Mouse (Mus musculus) midbrain, embryonic 10.5 days (tissue): ENCODE results near the gene Ankrd13d. TPM values are rescaled to one million over a fixed set of nuclear protein-coding genes. Genes with fewer than 3 reads are reported as not detected.

Experiments
- DNase-seq: peaks from one replicate; pipeline ENCODE4 v3.0.0-alpha.2; 2017; ENCODE audit warnings: low spot score
- H3K27ac ChIP-seq: fragments of 300-500 bp; sonication (generic); replicated peaks from 2 replicates; pipeline ENCODE4 v1.5.1; 2016; ENCODE audit warnings: mild to moderate bottlenecking
- H3K27me3 ChIP-seq: fragments of 300-500 bp; sonication (generic); 2 replicates; pipeline ENCODE4 v1.6.1; 2016; ENCODE audit warnings: low read depth, mild to moderate bottlenecking; ENCODE audit not compliant: poor library complexity, severe bottlenecking
- H3K36me3 ChIP-seq: fragments of 300-500 bp; sonication (generic); 2 replicates; pipeline ENCODE4 v1.6.1; 2016; ENCODE audit warnings: mild to moderate bottlenecking, moderate library complexity
- H3K4me1 ChIP-seq: fragments of 300-500 bp; sonication (generic); 2 replicates; pipeline ENCODE4 v1.6.1; 2016
- H3K4me3 ChIP-seq: fragments of 300-500 bp; sonication (generic); 2 replicates; pipeline ENCODE4 v1.5.1; 2016; ENCODE audit warnings: mild to moderate bottlenecking, moderate library complexity
- H3K9me3 ChIP-seq: fragments of 300-500 bp; sonication (generic); replicated peaks from 2 replicates; pipeline ENCODE4 v1.6.1; 2016; ENCODE audit warnings: mild to moderate bottlenecking
- WGBS: fragments of 180-500 bp; shearing (Covaris S2); methylation state at CpG from one replicate; pipeline ENCODE4 v1.1.7; 2016; 5-methylcytosine and 5-hydroxymethylcytosine counted together
- polyA plus RNA-seq: library from polyadenylated mRNA; unstranded; fragments of >200 nt; fragmentation: Nextera tagmentation; extraction: Ambion mirVana; gene quantifications from 2 replicates; pipeline ENCODE4 v1.2.1, GENCODE M21; 2016

The Ankrd13d gene
- polyA plus RNA-seq, 1 experiment from 2014 or later = 11.7 TPM

DNA sequence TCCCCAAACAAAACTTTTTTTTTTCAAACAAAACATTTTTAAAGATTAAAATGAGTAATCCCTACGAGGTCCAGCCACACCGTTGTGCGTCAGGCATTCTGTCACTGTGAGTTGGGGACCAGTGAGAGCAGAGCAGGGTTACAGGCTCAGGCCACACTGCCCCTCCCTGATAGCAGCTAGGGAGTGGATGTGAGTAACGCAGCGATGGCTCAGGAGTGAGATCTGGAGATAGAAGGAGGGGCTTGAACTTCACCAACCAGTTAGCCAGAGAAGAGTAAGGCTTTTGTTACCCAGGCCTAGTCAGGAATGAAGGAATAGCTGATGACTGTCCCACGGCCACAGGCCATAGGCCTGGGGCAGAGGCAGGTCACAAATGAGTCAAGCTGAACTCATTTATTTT is 38.2 kb downstream of the Ankrd13d start:
- no peak overlapping the region for H3K4me3 ChIP-seq
- 87% methylated on average over 6 of the region's 6 CpGs for WGBS
- H3K9me3 ChIP-seq = no peaks in the 10 kb centered on the region
- H3K4me1 ChIP-seq = no peaks in the 10 kb centered on the region
- no peak overlapping the region for H3K27ac ChIP-seq
- DNase-seq = no peak
- H3K27me3 ChIP-seq = no peaks in the 10 kb centered on the region
- H3K36me3 ChIP-seq = no peaks in the 10 kb centered on the region

DNA sequence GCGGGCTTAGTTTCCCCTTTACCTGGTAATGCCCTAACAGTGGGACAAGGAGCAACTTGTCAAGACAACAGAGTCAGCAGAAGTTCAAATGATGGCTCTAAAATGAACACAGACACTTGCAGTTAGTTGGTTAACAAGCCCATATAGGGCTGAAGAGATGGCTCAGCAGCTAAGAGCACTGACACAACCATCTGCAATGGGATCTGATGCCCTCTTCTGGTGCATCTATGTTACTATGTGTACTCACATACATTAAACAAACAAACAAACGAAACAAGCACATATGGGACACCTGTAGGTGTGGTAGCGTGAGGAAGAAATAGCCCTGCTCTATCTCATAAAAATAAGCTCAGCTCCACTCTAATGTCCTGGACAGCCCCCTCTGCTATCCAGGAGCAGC is 40.5 kb downstream of the Ankrd13d start:
- WGBS = 71% methylated on average over 3 of the region's 3 CpGs
- no peak overlapping the region for H3K27ac ChIP-seq
- H3K4me1 ChIP-seq = no peaks in the 10 kb centered on the region
- H3K4me3 ChIP-seq = no peak overlapping the region
- H3K27me3 ChIP-seq = no peaks in the 10 kb centered on the region
- no peak for DNase-seq
- no peaks in the 10 kb centered on the region for H3K36me3 ChIP-seq
- no peaks in the 10 kb centered on the region for H3K9me3 ChIP-seq

- no peaks in the 10 kb centered on the region for H3K9me3 ChIP-seq
- no peaks in the 10 kb centered on the region for H3K27me3 ChIP-seq
- no peak overlapping the region for H3K4me3 ChIP-seq
- H3K27ac ChIP-seq = no peak overlapping the region
- no peaks in the 10 kb centered on the region for H3K36me3 ChIP-seq
- no peaks in the 10 kb centered on the region; the same call in 1 of the 2 replicates for H3K4me1 ChIP-seq
- WGBS = 64% methylated on average over 8 of the region's 8 CpGs
- no peak for DNase-seq
These were observed 42.7 kb downstream of the Ankrd13d start for GRCm38 (mm10) chr19:4240247-4240668.

DNA sequence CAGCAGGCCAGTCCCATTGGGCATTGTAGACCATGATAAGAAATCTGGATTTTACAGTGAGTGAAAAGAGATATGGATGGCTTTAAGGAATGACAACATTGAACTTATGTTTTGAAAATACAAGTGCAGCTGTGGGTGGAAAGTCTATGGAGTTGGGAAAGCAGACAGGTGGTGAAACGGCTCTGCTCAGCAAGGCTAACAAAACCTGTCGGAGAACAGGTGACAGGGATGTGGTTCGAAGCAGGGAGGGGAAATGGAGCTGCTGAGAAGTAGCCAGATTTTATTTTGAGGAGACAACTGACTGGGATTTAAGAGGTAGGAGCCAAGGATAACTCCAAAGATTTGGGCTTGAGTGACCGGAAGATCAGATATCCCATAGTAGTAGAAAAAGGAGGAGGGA is 48.4 kb downstream of the Ankrd13d start:
- H3K27ac ChIP-seq = no peak overlapping the region
- H3K4me3 ChIP-seq = no peak overlapping the region
- 82% methylated on average over 4 of the region's 4 CpGs for WGBS
- H3K4me1 ChIP-seq = peaks cover 16% of the 10 kb centered on the region
- no peaks in the 10 kb centered on the region for H3K9me3 ChIP-seq
- peaks cover 11% of the 10 kb centered on the region for H3K27me3 ChIP-seq
- H3K36me3 ChIP-seq = no peaks in the 10 kb centered on the region
- DNase-seq = no peak

DNA sequence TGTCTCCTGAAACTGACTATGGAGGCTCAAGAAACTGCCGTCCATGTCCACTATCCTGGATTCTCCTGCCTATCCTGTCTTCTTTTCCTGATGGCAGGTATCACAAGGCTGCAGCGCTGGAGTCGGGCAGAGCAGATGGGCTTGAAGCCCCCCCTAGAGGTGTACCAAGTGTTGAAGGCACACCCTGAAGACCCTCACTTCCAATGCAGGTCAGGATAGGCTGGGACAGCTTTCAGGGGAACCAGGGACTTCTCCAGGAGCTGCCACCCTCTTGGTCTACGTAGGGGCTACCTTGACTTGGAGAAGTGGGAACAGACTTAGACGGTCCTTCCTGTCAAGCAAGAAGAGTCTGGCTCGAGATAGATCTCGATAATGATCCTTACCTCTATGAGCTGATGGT is 50.3 kb downstream of the Ankrd13d start:
- Histone ChIP-seq H3K4me1 (peaks cover 19% of the 10 kb centered on the region), H3K9me3 (no peaks in the 10 kb centered on the region), H3K27me3 (peaks cover 23% of the 10 kb centered on the region), H3K27ac (no peak overlapping the region), H3K4me3 (peak overlapping the region; percentile 78; the same call in 1 of the 2 replicates), H3K36me3 (no peaks in the 10 kb centered on the region)
- DNase-seq = no peak
- 78% methylated on average over 7 of the region's 7 CpGs for WGBS

GRCm38 (mm10) chr19:4232186-4232572 is 50.8 kb downstream of the Ankrd13d start:
- H3K4me1 ChIP-seq = peaks cover 19% of the 10 kb centered on the region
- H3K36me3 ChIP-seq = no peaks in the 10 kb centered on the region
- H3K27ac ChIP-seq = peak overlapping the region; percentile 86
- DNase-seq = no peak
- 82% methylated on average over 2 of the region's 2 CpGs for WGBS
- H3K9me3 ChIP-seq = no peaks in the 10 kb centered on the region
- peak overlapping the region; percentile 78 for H3K4me3 ChIP-seq
- H3K27me3 ChIP-seq = peaks cover 27% of the 10 kb centered on the region

DNA sequence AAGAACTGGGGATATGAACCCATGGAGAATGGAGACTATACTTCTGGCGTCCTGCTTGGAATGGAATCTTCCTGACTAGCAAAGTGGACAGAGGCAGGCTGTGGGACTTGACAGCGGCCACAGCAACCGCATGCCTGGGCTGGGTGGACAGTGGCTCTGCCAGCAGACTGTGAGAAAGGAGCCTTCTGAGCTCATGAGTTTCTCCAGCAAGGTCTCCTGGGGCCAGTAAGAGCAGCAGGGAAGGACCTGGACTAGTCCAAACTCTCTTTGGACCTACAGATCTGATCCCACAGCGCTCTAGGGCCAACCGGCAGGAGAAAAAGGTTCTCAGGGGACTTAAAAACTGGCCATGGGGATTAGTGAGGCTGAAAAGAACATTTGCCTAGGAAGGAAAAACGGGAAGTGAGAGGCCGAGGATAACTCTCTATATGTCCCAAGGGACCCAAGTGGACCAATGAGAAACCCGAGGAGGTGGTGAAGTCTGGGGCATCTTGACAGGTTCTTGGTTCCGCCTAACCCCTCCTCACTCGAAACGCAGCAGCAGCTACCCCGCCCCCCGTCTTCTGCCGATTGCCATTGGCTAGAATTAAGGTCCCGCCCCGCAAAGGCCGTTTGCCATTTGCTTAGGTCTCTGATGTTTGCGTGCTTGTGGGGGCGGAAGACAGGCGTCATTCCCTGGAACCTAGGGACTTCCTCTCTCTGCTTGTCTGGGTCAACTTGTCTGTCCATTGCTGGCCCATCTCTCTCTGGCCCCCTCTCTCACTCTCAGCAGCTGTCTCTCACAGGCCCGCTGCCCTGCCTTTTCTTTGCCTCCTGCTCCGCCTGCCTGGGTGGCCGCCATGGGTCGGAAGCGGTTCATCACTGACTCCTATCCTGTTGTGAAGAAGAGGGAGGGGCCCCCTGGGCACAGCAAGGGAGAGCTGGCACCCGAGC is 51.4 kb downstream of the Ankrd13d start, which contains the start of gene Pold4:
Gene Pold4, plus strand, starts transcription at position 647 of the 933 bp plus-strand sequence.
- peaks cover 19% of the 10 kb centered on the region for H3K4me1 ChIP-seq
- peak within 1 kb of the TSS; percentile 78 for H3K4me3 ChIP-seq
- H3K36me3 ChIP-seq = no peaks in the 10 kb centered on the region
- WGBS = 12% methylated on average over 26 of the region's 26 CpGs
- peak; percentile 92 for DNase-seq
- peaks cover 32% of the 10 kb centered on the region for H3K27me3 ChIP-seq
- no peaks in the 10 kb centered on the region for H3K9me3 ChIP-seq
- peak within 1 kb of the TSS; percentile 86 for H3K27ac ChIP-seq

GRCm38 (mm10) chr19:4230415-4230814 is 52.5 kb downstream of the Ankrd13d start:
- Histone ChIP-seq H3K27me3 (peaks cover 32% of the 10 kb centered on the region), H3K4me3 (no peak overlapping the region), H3K4me1 (peaks cover 19% of the 10 kb centered on the region), H3K9me3 (no peaks in the 10 kb centered on the region), H3K27ac (0 out of 2 replicates have a peak overlapping the region, but pooled peaks have one; percentile 33), H3K36me3 (no peaks in the 10 kb centered on the region)
- WGBS = 79% methylated on average over 8 of the region's 8 CpGs
- no peak for DNase-seq

GRCm38 (mm10) chr19:4229451-4230076 is 53.4 kb downstream of the Ankrd13d start:
- 49% methylated on average over 9 of the region's 9 CpGs for WGBS

DNA sequence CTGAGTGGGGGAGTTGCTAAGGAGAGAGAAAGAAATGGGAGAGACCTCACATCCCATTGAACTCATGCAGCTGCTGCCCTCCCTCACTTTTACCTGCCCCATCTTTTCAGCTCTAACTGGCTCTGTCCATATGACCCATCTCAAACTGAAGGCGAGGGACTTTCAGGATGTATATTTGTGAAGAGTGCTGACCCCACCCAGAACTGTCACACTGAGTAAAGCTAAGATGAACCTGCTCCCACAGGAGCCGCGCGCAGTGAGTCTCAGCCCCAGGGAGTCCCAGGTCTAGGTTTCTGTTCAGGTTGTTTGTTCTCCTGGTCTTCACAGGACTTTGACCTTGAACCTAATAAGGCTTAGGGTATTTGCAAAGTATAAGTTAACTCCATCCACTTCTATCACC is 54.0 kb downstream of the Ankrd13d start:
- no peaks in the 10 kb centered on the region for H3K36me3 ChIP-seq
- WGBS = 68% methylated on average over 4 of the region's 4 CpGs
- H3K9me3 ChIP-seq = no peaks in the 10 kb centered on the region
- H3K4me3 ChIP-seq = no peak overlapping the region
- no peak overlapping the region for H3K27ac ChIP-seq
- H3K4me1 ChIP-seq = peaks cover 19% of the 10 kb centered on the region
- H3K27me3 ChIP-seq = peaks cover 32% of the 10 kb centered on the region
- no peak for DNase-seq

More at GRCm38 (mm10) chr19:4229451-4230076, 53.4 kb downstream of the Ankrd13d start:
- no peak overlapping the region for H3K27ac ChIP-seq
- DNase-seq = no peak
- H3K27me3 ChIP-seq = peaks cover 32% of the 10 kb centered on the region
- no peak overlapping the region for H3K4me3 ChIP-seq
- H3K36me3 ChIP-seq = no peaks in the 10 kb centered on the region
- H3K9me3 ChIP-seq = no peaks in the 10 kb centered on the region
- peaks cover 19% of the 10 kb centered on the region for H3K4me1 ChIP-seq

DNA sequence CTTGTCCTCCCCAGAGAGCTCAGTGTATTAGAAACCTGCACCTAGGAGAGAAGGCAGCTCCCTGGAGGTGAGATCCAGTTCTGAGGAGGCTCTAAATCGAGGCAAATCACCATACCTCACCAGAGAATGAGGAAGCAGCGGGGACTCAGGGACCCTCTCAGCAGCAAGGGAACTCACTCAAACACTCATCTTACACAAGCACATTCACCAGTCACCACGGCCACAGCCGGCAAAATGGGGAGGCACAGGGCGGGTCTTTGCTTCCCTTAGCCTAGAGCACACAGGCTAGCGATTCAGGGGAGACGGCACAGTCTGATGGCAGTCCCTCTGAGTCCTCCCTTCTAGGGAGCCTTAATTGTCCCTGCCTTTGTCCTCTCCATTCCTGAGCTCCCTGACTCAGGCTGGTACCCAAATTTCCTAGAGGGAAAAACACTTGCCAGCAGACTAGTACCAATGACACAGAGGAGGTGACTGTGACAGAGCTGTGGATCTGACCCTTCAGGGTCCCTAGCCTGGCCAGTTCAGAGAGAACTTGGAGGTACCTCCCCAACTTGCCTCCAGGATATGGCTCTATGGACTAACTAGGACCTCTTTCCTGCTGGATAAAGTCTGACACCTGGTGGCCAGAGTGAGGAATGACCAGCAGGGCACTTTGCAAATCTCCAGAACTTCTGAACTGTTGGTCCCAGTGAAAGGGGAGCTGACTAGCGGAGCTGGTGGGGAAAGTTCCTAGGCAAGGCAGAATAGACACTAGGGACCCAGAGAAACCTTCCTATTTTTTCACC is 54.9 kb downstream of the Ankrd13d start:
- no peaks in the 10 kb centered on the region for H3K9me3 ChIP-seq
- DNase-seq = peak; percentile 67
- H3K4me1 ChIP-seq = peaks cover 19% of the 10 kb centered on the region
- no peaks in the 10 kb centered on the region for H3K36me3 ChIP-seq
- no peak overlapping the region for H3K27ac ChIP-seq
- 24% methylated on average over 8 of the region's 8 CpGs for whole genome bisulfite sequencing
- peaks cover 32% of the 10 kb centered on the region for H3K27me3 ChIP-seq
- H3K4me3 ChIP-seq = no peak overlapping the region

DNA sequence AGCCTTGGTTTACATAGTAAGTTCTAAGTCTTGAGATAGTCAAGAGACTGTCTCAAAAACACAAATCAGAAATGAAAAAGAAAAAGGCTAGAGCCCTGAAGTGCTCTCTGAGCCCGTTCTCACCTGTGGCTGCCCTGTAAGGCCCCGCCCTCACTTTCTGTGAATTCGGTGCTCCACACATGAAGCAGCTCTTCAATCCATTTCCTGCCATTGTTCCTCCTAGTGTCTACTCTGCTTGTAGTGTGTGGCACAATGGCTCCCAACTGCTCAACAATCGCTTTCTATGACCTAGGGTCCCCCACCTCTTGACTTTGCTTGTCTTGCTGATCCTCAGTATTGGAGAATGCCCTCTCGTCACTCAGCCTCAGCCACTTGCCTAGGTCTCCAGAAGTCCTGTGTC is 55.5 kb downstream of the Ankrd13d start:
- no peaks in the 10 kb centered on the region for H3K9me3 ChIP-seq
- DNase-seq = no peak
- WGBS = 79% methylated on average over 5 of the region's 5 CpGs

More for the DNA sequence above, 55.5 kb downstream of the Ankrd13d start:
- no peak overlapping the region for H3K27ac ChIP-seq
- peaks cover 32% of the 10 kb centered on the region for H3K27me3 ChIP-seq
- H3K4me3 ChIP-seq = no peak overlapping the region
- H3K36me3 ChIP-seq = no peaks in the 10 kb centered on the region
- H3K4me1 ChIP-seq = peaks cover 17% of the 10 kb centered on the region
